Mouse (Mus musculus): ENCODE measurements at regions not wholly inside any gene's neighbourhood (a gene's known extent, or its start where the extent isn't known, plus 50 kb on each side); places are given as distances from the start of the nearest gene placed in this dataset.

DNA sequence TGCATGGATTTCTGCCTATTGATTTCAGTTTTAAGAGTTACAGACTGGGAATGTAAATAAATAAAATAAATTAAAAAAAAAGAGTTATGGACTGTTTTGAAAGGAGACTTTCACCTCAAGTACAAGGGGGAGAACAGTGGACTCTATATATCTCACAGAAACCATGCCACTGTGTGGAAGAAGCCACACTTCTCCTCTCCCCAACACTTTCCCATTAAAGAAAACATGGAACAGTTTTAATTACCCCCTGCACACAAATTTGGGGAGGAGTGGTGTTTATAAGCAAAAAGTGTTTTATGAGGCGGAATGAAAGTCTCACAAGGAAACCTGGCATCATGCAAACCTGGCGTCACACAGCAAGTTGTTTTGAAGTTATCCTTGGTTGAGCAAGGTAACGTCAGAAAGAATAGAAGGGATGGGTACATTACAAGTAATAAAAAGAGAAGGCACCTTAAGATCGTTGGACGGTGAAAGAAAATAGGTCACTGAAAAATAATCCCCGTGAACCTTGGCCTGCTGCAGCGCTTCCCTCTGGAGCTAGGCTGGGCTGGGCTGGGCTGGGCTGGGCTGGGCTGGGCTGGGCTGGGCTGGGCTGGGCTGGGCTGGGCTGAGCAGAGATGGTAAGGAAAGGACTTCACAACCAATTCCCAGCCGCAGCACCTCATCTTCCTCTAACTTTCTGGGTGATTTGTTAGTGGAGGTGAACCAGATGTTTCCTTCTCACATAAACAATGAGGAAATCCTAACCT, 232.2 kb upstream of the Tank start:
- no peak overlapping the region for H3K27ac ChIP-seq
- DNase-seq (ENCODE audit: low read depth in 3 of 3, low spot score in 3 of 3) (no peak), ATAC-seq (ENCODE audit: insufficient read depth) (no peak)
- WGBS (ENCODE audit: insufficient replicate concordance): 49% methylated on average over 8 of the region's 8 CpGs
- H3K4me1 ChIP-seq (replicated peaks; ENCODE audit: control insufficient read depth in 2 of 2, insufficient read depth in 2 of 2, low read length in 1 of 2): no peaks in the 10 kb centered on the region
- H3K4me3 ChIP-seq (ENCODE audit: insufficient read depth in 1 of 2, low read depth in 2 of 2, low read length in 2 of 2): no peak overlapping the region
- no peak overlapping the region for H3K9ac ChIP-seq (replicated peaks)
- TF ChIP-seq EP300 (IDR thresholded peaks at IDR 0.05; ENCODE audit: low read depth) (no peak), CTCF (IDR thresholded peaks at IDR 0.05; ENCODE audit: low read depth) (no peak)
- H3K27me3 ChIP-seq (ENCODE audit: control insufficient read depth, insufficient read depth, low read length): no peaks in the 10 kb centered on the region
- no peaks in the 10 kb centered on the region for H3K9me3 ChIP-seq (ENCODE audit: control insufficient read depth, low read length)
- no peak overlapping the region for H3K4me2 ChIP-seq (ENCODE audit: low read depth)
- no peaks in the 10 kb centered on the region for H3K36me3 ChIP-seq (replicated peaks; ENCODE audit: control insufficient read depth, insufficient read depth, low read depth)

DNA sequence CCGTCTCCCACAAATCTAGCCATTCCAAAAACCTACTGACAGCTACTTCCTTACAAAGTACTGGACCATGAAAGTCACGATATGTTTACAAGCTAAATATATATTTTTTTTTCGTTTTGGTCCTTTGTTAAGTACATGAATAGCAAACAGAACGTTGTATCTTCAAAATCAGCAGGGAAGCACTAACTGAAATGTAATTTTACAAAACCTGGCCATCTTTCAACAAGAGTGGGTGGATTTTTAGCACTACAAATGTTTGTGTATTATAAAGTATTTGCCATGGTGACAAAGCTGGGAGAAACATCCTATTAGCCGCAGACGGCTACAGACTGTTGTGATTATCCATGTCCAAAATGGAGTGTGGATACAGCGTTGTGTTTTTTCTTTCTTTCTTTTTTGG, 233.1 kb upstream of the Tank start:
- DNase-seq (ENCODE audit: low read depth in 3 of 3, low spot score in 3 of 3): no peak
- Histone ChIP-seq H3K27ac (no peak overlapping the region), H3K4me3 (ENCODE audit: insufficient read depth in 1 of 2, low read depth in 2 of 2, low read length in 2 of 2) (no peak overlapping the region), H3K9me3 (ENCODE audit: control insufficient read depth, low read length) (no peaks in the 10 kb centered on the region), H3K27me3 (ENCODE audit: control insufficient read depth, insufficient read depth, low read length) (no peaks in the 10 kb centered on the region), H3K36me3 (replicated peaks; ENCODE audit: control insufficient read depth, insufficient read depth, low read depth) (no peaks in the 10 kb centered on the region), H3K4me2 (ENCODE audit: low read depth) (no peak overlapping the region), H3K4me1 (replicated peaks; ENCODE audit: control insufficient read depth in 2 of 2, insufficient read depth in 2 of 2, low read length in 1 of 2) (no peaks in the 10 kb centered on the region), H3K9ac (replicated peaks) (no peak overlapping the region)
- TF ChIP-seq EP300 (IDR thresholded peaks at IDR 0.05; ENCODE audit: low read depth) (no peak), CTCF (IDR thresholded peaks at IDR 0.05; ENCODE audit: low read depth) (no peak)
- ATAC-seq (ENCODE audit: insufficient read depth): no peak
- WGBS (ENCODE audit: insufficient replicate concordance): 71% methylated on average over 7 of the region's 7 CpGs

DNA sequence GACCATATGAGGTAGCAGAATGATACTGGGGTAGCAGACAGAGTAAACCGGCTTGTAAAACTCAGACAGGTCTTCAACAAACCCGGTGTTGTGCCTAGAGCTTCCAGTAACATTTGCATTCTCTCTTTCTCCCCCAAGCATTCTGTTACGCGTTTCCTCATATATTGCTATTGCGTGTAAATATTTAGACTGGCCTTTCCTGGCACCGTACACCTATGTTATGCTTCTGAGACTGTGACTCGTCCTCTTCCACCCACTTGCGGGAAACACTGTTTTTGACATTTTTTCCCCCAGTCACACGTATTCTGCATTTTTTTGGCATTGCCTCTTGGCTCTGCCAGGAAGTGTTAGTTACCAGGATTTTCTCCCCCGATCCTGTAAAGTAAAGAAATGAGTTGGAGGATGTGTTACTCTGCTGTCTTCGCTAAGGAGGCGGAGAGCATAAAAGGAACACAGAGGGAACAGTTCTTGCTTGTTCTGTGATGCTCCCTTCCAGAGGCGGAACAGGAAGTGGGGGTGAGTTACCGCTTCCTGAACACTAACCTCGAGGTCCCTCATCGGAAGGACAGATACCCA, 233.7 kb upstream of the Tank start:
- H3K9ac ChIP-seq (replicated peaks): no peak overlapping the region
- no peaks in the 10 kb centered on the region for H3K4me1 ChIP-seq (replicated peaks; ENCODE audit: control insufficient read depth in 2 of 2, insufficient read depth in 2 of 2, low read length in 1 of 2)
- ATAC-seq (ENCODE audit: insufficient read depth) (no peak), DNase-seq (ENCODE audit: low read depth in 3 of 3, low spot score in 3 of 3) (no peak)
- no peak overlapping the region for H3K27ac ChIP-seq
- WGBS (ENCODE audit: insufficient replicate concordance): 54% methylated on average over 16 of the region's 16 CpGs
- no peaks in the 10 kb centered on the region for H3K9me3 ChIP-seq (ENCODE audit: control insufficient read depth, low read length)
- no peaks in the 10 kb centered on the region for H3K36me3 ChIP-seq (replicated peaks; ENCODE audit: control insufficient read depth, insufficient read depth, low read depth)
- H3K4me2 ChIP-seq (ENCODE audit: low read depth): no peak overlapping the region
- H3K27me3 ChIP-seq (ENCODE audit: control insufficient read depth, insufficient read depth, low read length): no peaks in the 10 kb centered on the region
- no peak for TF ChIP-seq CTCF (IDR thresholded peaks at IDR 0.05; ENCODE audit: low read depth)
- no peak for TF ChIP-seq EP300 (IDR thresholded peaks at IDR 0.05; ENCODE audit: low read depth)
- H3K4me3 ChIP-seq (ENCODE audit: insufficient read depth in 1 of 2, low read depth in 2 of 2, low read length in 2 of 2): no peak overlapping the region

DNA sequence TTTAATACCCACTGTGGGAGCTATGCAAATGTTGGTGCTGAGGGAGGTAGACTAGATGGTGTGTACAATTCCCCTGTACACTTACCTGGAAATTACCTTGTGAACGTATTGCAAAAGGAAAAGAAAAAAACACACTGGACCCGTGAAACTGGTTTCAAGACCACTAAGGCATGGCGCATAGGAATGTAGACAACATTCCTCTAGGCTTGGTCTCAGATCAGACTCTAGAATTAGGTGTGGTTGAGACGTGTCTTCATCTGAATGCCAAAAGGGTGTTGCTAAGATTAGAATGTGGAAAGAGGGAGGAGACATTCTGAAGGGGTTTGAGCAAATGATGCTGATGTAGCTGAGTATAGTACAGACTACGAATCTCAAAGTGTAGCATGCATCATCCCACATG, 237.1 kb upstream of the Tank start:
- WGBS (ENCODE audit: insufficient replicate concordance): 51% methylated on average over 5 of the region's 5 CpGs
- no peak overlapping the region for H3K4me3 ChIP-seq (ENCODE audit: insufficient read depth in 1 of 2, low read depth in 2 of 2, low read length in 2 of 2)

DNA sequence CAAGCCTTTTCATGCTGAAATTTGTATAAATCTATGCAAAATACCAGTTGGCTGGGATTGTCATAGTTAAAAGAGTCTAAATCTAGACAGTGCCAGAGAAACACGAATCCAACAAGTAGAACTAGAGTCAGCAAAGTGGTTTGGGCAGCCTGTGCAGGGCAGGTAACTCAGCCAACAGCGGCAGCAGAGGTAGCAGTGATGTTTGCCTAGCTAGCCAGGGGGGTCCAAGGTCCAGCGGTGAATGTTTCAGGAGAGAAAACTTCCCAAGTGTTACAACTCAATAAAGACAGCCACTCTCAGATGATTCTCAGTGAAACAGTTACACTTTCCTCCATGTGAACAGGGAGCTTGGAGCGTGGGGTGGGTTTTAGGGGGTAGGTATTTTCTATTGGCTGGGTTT, 259.2 kb upstream of the Tank start:
- H3K4me1 ChIP-seq (replicated peaks; ENCODE audit: control insufficient read depth in 2 of 2, insufficient read depth in 2 of 2, low read length in 1 of 2): no peaks in the 10 kb centered on the region
- no peak overlapping the region for H3K27ac ChIP-seq
- H3K4me3 ChIP-seq (ENCODE audit: insufficient read depth in 1 of 2, low read depth in 2 of 2, low read length in 2 of 2): no peak overlapping the region
- WGBS (ENCODE audit: insufficient replicate concordance): 54% methylated on average over 4 of the region's 4 CpGs
- no peak overlapping the region for H3K9ac ChIP-seq (replicated peaks)
- no peak for TF ChIP-seq EP300 (IDR thresholded peaks at IDR 0.05; ENCODE audit: low read depth)
- no peak for TF ChIP-seq CTCF (IDR thresholded peaks at IDR 0.05; ENCODE audit: low read depth)
- no peak overlapping the region for H3K4me2 ChIP-seq (ENCODE audit: low read depth)
- no peaks in the 10 kb centered on the region for H3K9me3 ChIP-seq (ENCODE audit: control insufficient read depth, low read length)
- DNase-seq (ENCODE audit: low read depth in 3 of 3, low spot score in 3 of 3): no peak
- H3K36me3 ChIP-seq (replicated peaks; ENCODE audit: control insufficient read depth, insufficient read depth, low read depth): no peaks in the 10 kb centered on the region
- no peaks in the 10 kb centered on the region for H3K27me3 ChIP-seq (ENCODE audit: control insufficient read depth, insufficient read depth, low read length)
- ATAC-seq (ENCODE audit: insufficient read depth): no peak

More for the DNA sequence above, 237.1 kb upstream of the Tank start:
- Histone ChIP-seq H3K4me2 (ENCODE audit: low read depth) (no peak overlapping the region), H3K9me3 (ENCODE audit: control insufficient read depth, low read length) (no peaks in the 10 kb centered on the region), H3K27me3 (ENCODE audit: control insufficient read depth, insufficient read depth, low read length) (no peaks in the 10 kb centered on the region), H3K9ac (replicated peaks) (no peak overlapping the region), H3K4me1 (replicated peaks; ENCODE audit: control insufficient read depth in 2 of 2, insufficient read depth in 2 of 2, low read length in 1 of 2) (no peaks in the 10 kb centered on the region), H3K27ac (no peak overlapping the region), H3K36me3 (replicated peaks; ENCODE audit: control insufficient read depth, insufficient read depth, low read depth) (no peaks in the 10 kb centered on the region)
- ATAC-seq (ENCODE audit: insufficient read depth): no peak
- TF ChIP-seq EP300 (IDR thresholded peaks at IDR 0.05; ENCODE audit: low read depth) (no peak), CTCF (IDR thresholded peaks at IDR 0.05; ENCODE audit: low read depth) (no peak)
- no peak for DNase-seq (ENCODE audit: low read depth in 3 of 3, low spot score in 3 of 3)
